Mouse (Mus musculus) splenic B cell, adult 2 months (primary cell): ENCODE results near the gene Unc13a.
"Not testable (repeated sequence)": the region's sequence is repeated elsewhere in the genome, so short reads cannot be mapped to it uniquely, and the experiment has no call there.

ENCODE experiments used
- DNase-seq: peaks from one replicate; pipeline ENCODE4 v3.0.0-alpha.2; 2011; ENCODE audit warnings: low read depth, low spot score
- H3K27me3 ChIP-seq: 2 replicates; pipeline ENCODE4 v1.6.1; 2012; ENCODE audit warnings: mild to moderate bottlenecking, low read length, moderate library complexity, mixed read lengths; ENCODE audit not compliant: control insufficient read depth, poor library complexity, insufficient read depth, severe bottlenecking
- H3K36me3 ChIP-seq: 2 replicates; pipeline ENCODE4 v1.6.1; 2012; ENCODE audit warnings: mild to moderate bottlenecking, low read length, moderate library complexity, mixed read lengths; ENCODE audit not compliant: control insufficient read depth, poor library complexity, insufficient read depth, severe bottlenecking

The Unc13a gene

DNA sequence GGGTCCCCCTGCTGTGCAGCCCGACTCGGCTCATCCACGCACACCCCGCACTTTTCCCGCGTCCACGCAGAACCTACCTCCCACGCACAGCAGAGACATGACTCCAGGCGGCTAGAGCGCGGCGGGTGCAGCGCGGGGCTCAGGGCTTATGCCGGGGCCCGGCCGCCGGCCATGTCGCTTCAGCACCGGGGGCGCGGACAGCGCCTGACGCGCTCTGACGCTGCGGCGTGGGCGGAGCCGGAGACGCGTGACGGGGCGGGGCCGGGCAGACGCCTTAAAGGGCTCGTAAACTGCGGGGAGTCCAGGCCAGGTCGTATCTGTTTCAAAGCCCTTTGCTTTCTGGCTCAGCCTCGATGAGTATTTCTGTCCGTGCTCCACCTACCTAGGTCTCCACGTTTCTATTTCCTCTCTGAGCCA is at the start of gene Unc13a:
Gene Unc13a, minus strand, starts transcription at position 209 of the 417 bp plus-strand sequence.
- peak; percentile 93 for DNase-seq
- Histone ChIP-seq H3K36me3 (no peaks in the 10 kb centered on the region), H3K27me3 (no peaks in the 10 kb centered on the region)

DNA sequence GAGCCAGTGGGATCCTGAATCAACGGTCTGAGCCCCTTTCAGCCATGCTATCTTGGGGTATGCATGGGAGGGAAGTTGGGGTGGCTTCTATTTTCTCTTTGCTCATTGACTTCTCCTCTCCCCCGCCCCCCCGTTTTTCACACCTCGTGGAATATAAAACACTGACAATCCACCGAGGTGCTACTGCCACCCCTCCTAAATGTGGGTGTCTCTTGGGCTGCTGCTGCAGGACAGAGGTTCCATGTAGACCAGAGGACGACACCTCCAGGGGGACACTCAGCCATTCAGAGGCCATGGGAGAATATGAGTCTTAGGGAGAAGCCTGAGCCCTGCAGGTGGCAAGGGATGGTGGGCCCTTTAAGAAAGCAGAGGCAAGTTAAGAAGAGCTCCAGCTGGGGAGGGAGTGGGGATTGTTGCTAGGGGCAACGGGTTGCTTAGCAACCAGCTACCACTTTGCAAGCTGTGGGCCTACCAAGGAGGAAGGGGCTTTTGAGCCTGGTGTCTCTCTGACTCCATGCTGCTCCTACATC is 48.4 kb upstream of the Unc13a start:
- DNase-seq: no peak
- H3K27me3 ChIP-seq: no peaks in the 10 kb centered on the region
- H3K36me3 ChIP-seq: peaks cover 12% of the 10 kb centered on the region

DNA sequence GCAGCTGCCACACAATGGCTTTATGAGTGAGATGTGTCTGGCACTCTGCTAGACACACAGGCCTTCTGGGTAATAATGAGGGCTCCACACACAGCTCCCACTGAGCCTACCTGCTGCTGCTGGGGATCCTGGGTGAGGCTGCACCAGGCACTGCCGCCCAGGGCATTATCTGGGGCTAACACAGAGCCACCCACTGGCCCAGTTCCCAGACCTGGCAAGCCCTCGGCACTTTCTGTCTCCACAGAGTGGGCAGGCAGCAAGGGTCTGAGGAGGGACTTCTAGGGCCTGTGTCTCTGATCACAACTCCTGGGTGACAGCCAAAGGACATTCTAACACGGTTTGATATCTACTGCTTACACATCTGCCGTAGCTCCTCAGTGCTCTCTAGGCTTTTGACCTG is 47.7 kb upstream of the Unc13a start:
- no peak for DNase-seq
- Histone ChIP-seq H3K27me3 (no peaks in the 10 kb centered on the region), H3K36me3 (peaks cover 15% of the 10 kb centered on the region)

DNA sequence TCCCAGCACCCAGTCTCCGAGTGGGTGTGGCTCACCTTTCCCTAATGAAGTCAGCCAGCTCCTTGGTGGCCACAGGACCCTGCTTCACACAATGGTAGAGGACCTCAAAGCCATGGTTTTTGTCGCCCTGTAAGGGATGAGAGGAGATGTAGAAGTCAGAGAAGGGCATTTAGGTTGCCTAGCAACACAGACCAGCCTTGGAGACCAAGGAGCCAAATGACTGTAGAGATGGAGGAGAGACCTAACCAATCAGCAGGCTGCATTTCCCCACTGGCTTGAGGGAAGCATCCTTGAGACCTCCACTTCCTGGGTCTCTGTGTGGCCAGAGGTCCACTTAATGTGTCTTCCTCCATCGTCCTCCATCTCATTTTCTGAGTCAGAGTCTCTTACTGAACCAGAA is 46.7 kb upstream of the Unc13a start:
- H3K36me3 ChIP-seq: peaks cover 18% of the 10 kb centered on the region

DNA sequence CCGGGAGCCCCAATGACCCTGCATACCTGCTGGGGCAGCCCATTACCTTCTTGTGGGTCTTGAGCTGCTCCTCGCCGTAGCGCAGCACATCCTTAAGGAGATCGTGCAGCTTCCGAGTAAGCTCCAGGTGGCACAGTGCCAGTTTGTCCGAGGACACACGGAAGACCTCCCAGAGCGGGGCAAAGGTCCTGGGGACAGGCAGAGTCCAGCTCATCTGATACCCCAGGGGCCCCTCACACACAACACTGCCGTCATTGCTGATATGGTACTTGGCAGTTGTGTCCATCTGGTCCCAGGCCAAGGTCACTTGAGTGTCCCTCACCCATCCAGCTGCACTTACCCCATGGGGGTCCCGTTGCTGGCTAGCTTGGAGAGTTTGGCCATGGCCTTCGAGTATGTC is 45.5 kb upstream of the Unc13a start:
- DNase-seq: no peak
- H3K36me3 ChIP-seq: peaks cover 18% of the 10 kb centered on the region
- H3K27me3 ChIP-seq: no peaks in the 10 kb centered on the region

More for the DNA sequence above, 46.7 kb upstream of the Unc13a start:
- DNase-seq: no peak
- H3K27me3 ChIP-seq: no peaks in the 10 kb centered on the region

DNA sequence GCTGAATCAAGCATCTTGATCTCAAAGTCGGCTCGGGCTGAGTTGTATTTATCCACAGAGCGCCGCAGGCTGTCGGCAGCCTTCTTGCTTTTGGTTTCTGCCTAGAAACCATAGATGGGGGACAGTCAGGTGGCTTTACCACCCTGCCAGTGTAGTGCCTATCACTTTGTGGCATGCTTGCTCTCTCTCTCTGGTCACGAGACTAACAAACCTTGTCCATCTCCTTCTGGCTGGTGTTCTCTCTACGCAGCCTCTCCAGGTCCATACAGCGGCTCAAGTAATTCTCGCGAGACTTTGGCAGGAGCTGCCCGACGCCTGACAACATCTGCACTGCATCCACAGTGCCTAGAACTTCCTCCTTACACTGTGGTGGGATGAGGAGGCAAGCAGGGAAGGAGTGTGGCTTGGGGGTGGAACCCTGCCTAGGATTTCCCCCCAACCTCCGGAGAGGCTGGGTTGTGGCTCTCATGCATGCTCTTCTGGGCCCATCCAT is 45.0 kb upstream of the Unc13a start:
- DNase-seq: no peak
- no peaks in the 10 kb centered on the region for H3K27me3 ChIP-seq

DNA sequence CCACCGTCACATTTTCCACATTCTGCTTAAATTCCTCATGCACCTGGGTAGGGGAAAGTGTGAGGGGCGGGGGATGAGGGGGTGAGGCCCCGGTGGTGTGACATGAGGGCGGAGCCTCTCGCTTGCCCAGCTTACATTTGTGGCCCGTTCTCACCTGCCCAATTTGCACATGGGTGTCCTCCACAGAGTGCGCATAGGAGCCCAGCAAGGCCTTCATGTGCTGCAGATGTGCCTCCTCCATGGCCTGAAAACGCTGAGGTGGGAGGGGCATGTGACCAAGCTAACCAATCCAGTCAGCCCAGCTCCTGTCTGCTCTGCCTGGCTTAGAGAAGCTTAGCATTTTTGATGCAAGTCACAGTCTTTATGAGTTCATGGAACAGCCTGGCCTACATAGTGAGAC is 44.0 kb upstream of the Unc13a start:
- Histone ChIP-seq H3K27me3 (no peaks in the 10 kb centered on the region), H3K36me3 (peaks cover 12% of the 10 kb centered on the region)
- no peak for DNase-seq

More for the DNA sequence above, 45.0 kb upstream of the Unc13a start:
- H3K36me3 ChIP-seq: peaks cover 17% of the 10 kb centered on the region

DNA sequence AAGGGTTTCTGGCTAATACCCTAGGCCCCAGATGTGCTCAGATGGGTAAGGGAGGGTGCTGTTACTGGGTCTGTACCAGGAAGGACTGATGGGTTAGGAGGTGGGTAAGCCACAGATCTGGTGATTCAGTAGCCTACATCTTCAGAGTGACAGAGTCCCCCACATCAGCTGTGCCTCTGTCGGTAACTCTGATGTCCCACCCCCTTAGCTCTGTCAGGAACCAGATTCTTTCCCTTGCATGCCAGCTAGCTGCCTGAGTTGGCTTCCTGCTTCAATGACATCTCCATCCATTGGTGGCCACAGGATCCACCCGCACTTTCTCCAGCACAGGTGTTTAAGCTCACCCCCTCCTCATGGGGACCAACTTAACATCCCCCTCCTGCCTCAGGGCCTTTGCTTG is 40.0 kb upstream of the Unc13a start:
- Histone ChIP-seq H3K27me3 (no peaks in the 10 kb centered on the region), H3K36me3 (peaks cover 16% of the 10 kb centered on the region)
- no peak for DNase-seq

DNA sequence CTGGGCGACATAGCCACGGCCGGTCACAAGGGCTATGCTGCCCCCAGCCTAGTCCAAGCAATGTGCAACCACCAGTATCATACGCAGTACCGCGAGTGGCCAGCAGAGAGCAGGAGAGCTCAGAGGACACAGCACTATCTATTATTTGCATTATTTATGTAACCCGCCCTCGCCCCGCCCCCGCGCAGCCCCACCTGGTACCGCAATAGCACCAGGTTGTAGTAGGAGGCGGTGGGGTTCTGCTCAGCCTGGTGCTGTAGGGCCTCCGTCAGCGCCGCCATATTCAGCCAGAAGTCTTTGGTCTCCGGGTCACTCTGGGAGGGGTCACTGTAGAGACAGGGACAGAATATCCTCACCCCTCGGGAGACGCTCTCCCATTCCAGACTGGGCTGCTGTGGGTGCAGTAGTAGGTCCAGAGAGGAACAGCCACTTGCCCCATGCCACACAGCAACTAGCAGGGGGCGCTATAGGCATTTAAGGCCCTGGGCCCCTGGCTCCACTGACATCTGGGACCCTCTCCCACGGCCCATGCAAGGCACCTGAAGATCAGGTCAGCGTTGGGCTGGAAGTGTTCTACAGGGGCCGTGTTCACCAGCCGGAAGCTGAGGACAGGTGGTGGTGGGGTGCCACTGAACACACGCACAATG is 38.4 kb upstream of the Unc13a start:
- peak; percentile 86 for DNase-seq
- Histone ChIP-seq H3K36me3 (peaks cover 16% of the 10 kb centered on the region), H3K27me3 (no peaks in the 10 kb centered on the region)

DNA sequence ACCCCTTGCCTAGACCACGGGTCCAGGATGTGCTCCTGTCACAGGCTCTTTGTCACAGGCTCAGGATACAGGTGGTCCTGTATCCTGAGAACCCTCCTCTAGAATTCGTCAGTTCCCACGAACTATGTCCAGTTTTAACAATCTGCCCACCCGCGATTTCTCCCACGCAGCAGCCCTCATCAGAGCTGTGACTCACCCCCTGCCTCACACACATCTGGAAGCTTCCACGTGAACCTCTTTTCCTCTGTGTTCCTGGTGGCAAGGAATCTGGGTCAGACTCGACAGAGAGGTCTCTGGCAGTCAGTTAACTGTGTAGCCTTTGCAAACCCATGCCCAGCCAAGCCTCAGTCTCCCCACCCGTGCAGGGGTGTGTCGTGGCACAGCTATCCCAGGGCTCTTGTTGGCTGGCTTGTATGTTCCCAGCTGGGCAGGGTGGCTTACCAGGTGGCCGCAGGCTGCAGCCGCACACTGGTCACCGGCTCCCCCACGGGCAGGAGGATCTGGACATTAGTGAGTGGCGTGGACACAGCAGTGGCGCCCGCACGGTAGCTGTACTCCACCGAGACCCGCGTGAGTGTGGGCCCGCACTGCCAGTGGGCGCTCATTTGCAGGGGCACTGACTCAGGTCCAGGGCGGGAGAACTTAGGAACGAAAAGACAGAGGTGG is 37.7 kb upstream of the Unc13a start:
- H3K36me3 ChIP-seq: peaks cover 13% of the 10 kb centered on the region
- no peak for DNase-seq
- H3K27me3 ChIP-seq: no peaks in the 10 kb centered on the region

DNA sequence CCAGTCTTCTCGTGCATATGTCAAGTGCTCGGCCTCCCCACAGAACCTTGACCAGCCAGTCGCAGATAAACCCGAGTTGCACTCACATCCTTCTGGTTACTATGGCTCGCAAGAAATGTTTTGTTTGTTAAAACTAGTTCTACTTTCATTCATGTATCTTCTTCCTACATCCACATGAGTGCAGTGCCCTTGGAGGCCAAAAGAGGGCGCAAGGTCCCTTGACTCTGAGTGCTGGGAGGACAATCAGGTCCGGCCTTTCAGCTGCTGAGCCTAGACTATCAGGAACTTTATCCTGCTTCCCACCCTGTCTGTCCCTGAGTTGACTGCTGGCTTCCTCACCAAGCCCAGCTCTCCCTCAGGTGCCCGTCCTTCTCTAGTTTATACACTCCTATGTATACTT is 36.3 kb upstream of the Unc13a start:
- H3K27me3 ChIP-seq: no peaks in the 10 kb centered on the region
- peak; percentile 84 for DNase-seq
- peaks cover 10% of the 10 kb centered on the region for H3K36me3 ChIP-seq

DNA sequence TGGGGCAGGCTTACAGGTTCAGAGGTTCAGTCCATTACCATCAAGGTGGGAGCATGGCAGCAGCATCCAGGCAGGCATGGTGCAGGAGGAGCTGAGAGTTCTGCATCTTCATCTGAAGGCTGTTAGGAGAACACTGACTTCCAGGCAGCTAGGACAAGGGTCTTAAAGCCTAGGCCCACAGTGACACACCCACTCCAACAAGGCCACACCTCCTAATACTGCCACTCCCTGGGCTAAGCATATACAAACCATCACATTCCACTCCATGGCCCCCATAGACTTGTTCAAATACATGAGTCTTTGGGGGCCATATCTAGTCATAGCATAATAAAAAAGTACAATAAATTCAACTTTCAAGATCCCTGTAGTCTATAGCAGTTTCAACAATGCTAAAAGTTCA is 31.8 kb upstream of the Unc13a start:
- not testable (repeated sequence) for H3K27me3 ChIP-seq, DNase-seq, H3K36me3 ChIP-seq

DNA sequence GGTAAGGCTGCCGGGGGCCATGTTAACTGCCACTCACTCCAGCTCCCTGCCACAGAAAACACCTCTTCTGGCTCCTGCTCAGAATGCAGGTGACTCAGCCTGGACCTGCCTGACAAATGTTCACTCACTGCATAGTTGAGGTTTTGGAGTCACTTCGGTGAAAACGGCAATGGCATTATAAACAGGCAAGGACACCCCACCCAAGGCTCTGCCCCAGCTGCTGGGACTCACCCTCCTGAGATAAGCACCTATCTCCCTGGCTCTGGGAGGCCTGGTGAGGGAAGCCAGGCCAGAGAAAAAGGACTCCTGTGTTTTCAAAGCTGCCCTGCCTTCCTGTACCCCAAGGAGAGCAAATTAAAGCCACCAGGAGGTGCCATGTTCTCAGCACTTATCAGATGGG is 31.4 kb upstream of the Unc13a start:
- Histone ChIP-seq H3K36me3 (no peaks in the 10 kb centered on the region), H3K27me3 (no peaks in the 10 kb centered on the region)
- no peak for DNase-seq

DNA sequence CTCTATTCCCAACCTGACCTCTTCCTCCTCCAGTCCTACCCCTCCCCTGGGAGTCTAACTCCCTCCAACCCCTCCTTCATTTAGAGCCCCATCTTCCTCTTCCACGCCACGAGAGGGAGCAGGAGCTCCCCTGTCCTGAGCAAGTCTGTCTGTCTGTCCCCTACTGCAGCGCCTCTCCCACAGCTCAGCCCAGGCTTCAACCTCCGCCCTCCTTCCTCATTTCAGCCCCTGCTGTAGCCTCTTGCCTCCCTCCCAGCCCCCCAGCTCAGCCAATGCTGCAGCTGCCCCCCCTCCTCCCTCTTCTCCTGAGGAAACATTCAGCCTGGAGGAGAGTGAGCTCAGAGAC is 30.5 kb upstream of the Unc13a start:
- H3K36me3 ChIP-seq: no peaks in the 10 kb centered on the region
- peak; percentile 59 for DNase-seq
- H3K27me3 ChIP-seq: no peaks in the 10 kb centered on the region

DNA sequence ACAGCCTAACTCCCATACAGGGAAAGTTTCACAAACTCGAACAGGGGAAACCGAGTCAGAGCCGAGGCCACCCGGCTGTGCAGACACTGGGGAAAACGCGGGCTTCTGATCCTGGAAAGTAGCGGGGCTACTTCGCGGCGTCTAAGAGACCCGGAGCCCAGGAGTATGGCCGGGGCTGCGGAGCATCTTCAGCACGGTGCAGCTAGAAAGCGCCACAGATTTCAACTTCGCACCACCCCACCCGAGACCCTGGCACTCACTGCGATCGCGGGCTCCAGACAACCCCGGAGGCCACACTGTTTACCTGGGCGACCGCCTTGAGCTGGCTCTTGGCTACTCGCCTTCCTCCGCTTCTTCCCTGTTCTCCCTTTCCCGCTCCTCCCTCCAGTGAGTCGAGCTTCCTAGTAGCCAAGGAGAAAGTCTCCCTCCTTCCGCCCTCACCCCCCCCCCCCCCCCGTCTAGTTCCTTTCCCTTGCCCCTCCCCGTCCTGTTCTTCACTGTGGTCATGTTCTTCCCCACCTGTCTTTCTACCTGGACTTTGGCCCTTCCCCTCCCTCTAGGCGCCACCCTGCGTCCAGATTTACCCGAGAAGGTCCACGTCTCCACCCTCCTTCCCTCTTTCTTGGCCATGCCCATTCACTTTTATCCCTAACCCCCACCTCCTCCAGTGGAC is 30.0 kb upstream of the Unc13a start, which contains the start of gene B3gnt3:
Gene B3gnt3, minus strand, starts transcription at position 376 of the 673 bp plus-strand sequence.
- H3K27me3 ChIP-seq: no peaks in the 10 kb centered on the region
- H3K36me3 ChIP-seq: no peaks in the 10 kb centered on the region
- no peak for DNase-seq
